Mouse (Mus musculus): ENCODE data around the gene Olfr1034.
"Not testable (repeated sequence)": the region's sequence is repeated elsewhere in the genome, so short reads cannot be mapped to it uniquely, and the experiment has no call there.

The Olfr1034 gene

DNA sequence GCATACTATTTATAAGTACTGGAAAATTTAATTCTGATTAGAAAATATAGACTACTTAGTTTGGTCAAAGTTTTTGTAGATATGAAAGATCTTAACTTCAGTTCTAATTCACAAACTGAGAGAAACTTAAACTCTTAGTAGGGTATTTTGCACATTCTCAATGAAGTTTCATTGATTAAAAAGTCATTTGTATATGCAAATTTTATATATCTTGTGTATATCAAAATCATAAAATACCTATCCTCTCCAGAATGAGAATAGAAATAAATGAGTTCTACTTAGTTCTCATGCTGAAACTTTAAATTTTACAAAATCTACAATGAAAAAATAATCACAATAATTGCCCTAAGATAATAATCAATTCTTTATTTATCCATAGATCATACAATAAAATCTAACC, at the start of gene Olfr1034:
Olfr1034 (plus strand) TSS at position 301 of the 400 bp plus-strand sequence.
- no peak for TF ChIP-seq GATA4 (IDR thresholded peaks at IDR 0.05; ENCODE audit: insufficient replicate concordance, low read length)

DNA sequence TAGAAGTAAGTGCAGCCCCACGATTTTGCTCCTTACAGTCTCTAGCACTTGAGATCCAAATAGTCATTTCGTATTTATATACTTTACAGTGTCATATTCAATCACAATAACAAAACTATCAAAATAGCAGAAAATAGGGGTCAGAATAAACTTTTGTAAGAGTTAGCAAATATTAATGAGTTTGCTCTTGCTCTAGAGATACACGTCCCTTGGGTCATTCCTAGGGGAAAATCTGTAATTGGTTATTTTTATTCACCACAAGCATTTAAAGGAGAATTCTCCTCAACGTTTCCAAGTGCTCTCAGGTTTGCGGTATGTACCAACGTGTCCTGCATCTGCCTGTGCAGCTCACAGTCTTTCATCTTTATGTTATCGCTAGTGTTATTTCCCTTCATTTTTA, 40.4 kb upstream of the Olfr1034 start, which contains the start of gene Olfr1032:
Olfr1032 (plus strand) TSS at position 301 of the 400 bp plus-strand sequence.
- no peak for TF ChIP-seq GATA4 (IDR thresholded peaks at IDR 0.05; ENCODE audit: insufficient replicate concordance, low read length)

DNA sequence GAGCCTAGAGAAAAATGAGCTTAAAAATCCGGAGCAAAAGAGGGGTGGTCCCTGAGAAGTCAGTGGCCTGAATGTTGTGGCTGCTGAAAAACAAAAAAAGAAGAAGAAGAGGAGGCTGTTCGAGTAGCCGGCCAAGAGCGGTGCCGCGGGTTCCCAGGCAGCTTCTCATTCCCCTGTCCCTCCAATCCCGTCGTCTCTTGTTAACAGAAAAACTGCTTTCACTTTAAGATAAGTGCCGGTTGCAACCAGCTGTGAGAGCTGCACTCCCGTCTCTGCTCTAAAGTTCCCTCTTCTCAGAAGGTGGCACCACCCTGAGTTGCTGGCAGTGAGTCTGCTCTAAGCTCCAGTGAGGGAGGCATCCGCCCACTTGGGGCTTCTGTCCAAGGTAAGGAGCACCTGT, 25.3 kb upstream of the Olfr1034 start, which contains the start of gene Olfr1033:
Olfr1033 (plus strand) TSS at position 228 of the 400 bp plus-strand sequence.
- TF ChIP-seq GATA4 (IDR thresholded peaks at IDR 0.05; ENCODE audit: insufficient replicate concordance, low read length), result 0 out of 2 replicates have a peak, but pooled peaks have one; percentile 24

DNA sequence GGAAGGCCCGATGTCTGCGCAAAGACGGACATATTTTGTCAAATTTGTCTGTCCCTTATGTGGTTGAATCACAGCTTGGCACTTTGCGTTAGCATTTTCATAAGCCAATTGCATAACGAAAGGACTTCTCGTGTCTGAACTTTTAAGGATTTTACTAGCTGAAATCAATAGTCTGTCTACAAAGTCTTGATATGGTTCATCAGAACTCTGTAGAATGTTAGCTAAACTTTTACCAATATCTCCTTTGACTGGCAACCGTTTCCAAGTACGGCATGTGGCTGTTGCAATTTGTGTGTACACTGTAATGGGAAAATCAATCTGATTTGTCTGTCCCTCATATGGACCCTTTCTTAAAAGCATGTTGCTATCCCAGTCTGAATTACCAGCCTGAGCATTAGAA, 24.5 kb downstream of the Olfr1034 start:
- TF ChIP-seq GATA4 (IDR thresholded peaks at IDR 0.05; ENCODE audit: insufficient replicate concordance, low read length), result no peak; the same call in 1 of the 2 replicates

DNA sequence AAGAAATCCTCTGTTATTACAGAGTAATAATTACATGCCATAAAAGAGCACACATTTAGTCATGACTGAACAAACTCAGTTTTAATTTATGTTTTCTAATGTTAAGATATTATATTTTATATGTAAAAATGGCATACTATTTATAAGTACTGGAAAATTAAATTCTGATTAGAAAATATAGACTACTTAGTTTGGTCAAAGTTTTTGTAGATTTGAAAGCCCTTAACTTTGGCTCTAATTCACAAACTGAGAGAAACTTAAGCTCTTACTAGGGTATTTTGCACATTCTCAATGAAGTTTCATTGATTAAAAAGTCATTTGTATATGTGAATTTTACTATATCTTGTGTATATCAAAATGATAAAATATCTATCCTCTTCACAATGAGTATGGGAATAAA, 28.0 kb downstream of the Olfr1034 start, which contains the start of gene Olfr1036:
Olfr1036 (plus strand) TSS at position 301 of the 400 bp plus-strand sequence.
- not testable (repeated sequence) for TF ChIP-seq GATA4 (IDR thresholded peaks at IDR 0.05; ENCODE audit: insufficient replicate concordance, low read length)

DNA sequence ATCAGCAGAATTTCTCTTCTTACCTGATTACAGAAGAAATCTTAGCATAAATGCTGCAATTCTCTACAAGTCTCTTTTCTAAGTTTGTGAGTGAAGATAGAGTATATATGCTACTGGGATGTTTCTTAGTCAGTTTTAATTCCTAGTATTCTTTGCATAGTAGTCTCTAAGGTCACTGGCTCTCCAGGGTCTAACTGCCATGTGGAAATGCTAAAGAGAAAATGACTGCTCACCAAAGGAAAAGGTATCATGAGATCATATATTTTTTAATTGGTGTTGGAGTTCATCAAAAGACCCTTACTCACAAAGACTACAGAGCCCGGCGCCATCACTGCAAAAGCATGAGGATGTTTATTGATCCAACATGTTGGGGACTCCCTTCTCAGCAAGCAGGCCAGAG, 41.6 kb downstream of the Olfr1034 start, which contains the start of gene Olfr1037:
Olfr1037 (minus strand) TSS at position 101 of the 400 bp plus-strand sequence.
- TF ChIP-seq GATA4 (IDR thresholded peaks at IDR 0.05; ENCODE audit: insufficient replicate concordance, low read length), result no peak

Data from liver, adult (tissue).